Mouse (Mus musculus): ENCODE measurements around the gene Coasy.
"Not testable (repeated sequence)": the region's sequence is repeated elsewhere in the genome, so short reads cannot be mapped to it uniquely, and the experiment has no call there.

- TF ChIP-seq CTCF (conservative IDR thresholded peaks at IDR 0.05; ENCODE audit: insufficient read depth, insufficient read length, low read depth, low read length); POLR2A (IDR thresholded peaks at IDR 0.05; ENCODE audit: low read depth, low read length): not testable (repeated sequence)
These were observed 42.6 kb downstream of the Coasy start for GRCm38 (mm10) chr11:101125008-101125407.

Measured in kidney, adult 2 months (tissue).